Mouse (Mus musculus): Measurements from ENCODE around the gene Kif5c.

Gene Kif5c

GRCm38 (mm10) chr2:49671753-49672500, 52.8 kb downstream of the Kif5c start:
- DNase-seq (ENCODE audit: low spot score), result no peak

- no peak for DNase-seq (ENCODE audit: low spot score)
These were observed 53.4 kb downstream of the Kif5c start for GRCm38 (mm10) chr2:49672501-49672874.

DNA sequence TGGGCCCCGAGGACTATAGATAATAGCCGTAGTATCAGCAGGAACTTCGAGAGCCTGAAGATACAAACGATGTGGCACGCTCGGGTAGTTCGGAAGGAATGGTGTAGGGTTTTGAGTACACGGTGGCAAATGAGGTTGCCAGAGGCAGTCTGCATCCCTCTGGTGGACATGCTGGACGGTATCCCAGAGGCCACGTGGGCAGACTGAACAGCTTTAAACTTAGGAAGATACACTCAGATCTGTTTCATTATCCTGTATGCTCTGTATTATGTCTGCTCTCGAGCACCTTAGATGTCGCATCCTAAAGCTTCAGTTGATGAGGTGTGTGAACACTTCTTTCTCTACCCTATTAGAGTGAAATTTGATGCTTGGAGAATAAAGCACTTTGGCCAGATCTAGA, 56.9 kb downstream of the Kif5c start:
- DNase-seq (ENCODE audit: low spot score), result no peak

GRCm38 (mm10) chr2:49678386-49678785, 59.3 kb downstream of the Kif5c start:
- no peak for DNase-seq (ENCODE audit: low spot score)

GRCm38 (mm10) chr2:49679135-49679964, 60.3 kb downstream of the Kif5c start:
- no peak for DNase-seq (ENCODE audit: low spot score)

- DNase-seq (ENCODE audit: low spot score), result no peak
These were observed 63.7 kb downstream of the Kif5c start for GRCm38 (mm10) chr2:49682754-49683153.

DNA sequence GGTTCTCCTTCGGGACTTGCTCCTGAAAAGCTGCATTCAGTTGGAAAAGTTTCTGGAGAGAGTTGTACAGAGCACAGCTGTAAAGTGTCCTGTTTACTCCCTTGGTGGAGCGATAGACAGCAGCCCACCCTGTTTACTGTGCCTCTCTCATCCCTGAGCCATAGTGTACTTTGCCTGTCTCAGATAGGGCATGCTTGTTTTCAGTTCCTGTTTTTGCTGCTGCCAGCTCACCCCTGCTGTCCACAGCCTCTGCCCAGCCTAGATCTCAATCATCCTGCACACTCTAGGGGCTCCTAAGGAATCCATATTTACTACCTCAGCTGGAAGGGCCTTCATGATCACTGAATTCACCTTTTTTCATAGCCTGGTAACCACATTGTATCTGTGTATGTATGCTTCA, 65.7 kb downstream of the Kif5c start:
- DNase-seq (ENCODE audit: low spot score), result no peak

DNA sequence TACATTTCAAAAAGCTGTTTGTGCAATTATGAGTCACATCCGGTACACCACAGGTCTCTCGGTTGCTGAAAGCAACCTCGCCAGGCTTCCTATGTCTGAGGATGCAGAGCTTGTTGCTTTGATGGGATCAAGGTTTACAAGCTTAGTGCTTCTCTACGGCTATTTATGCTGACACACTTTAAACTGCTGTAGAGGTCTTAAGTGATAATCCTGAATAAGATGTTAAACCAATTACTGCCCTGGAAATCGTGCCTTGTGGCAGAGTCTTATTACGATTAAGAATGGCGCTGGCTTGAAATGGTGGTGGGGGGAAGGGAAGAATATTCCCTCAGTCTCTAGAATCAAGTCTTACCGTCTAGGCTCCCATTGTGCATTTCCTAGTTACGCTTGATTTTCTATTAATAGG, 71.3 kb downstream of the Kif5c start:
- DNase-seq (ENCODE audit: low spot score), result no peak

DNA sequence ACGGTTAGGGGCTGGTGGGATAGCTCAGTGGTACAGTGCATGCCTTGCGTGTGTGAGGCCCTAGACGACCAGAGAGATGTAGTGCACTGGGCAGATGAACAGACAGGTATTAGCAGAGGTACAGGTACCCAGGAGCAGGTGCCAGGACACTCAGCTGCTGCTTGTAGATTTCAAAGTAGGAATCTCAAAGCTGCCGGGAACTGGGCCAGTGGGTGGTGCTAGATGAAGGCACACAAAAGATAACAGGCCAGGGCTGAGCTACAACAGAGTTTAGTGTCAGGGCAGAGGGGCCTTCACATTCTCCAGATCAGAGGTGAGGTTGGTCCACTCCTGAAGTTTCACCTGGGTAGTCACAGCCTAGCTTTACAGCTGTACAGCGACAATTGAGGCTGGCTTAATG, 72.3 kb downstream of the Kif5c start:
- no peak for DNase-seq (ENCODE audit: low spot score)

DNA sequence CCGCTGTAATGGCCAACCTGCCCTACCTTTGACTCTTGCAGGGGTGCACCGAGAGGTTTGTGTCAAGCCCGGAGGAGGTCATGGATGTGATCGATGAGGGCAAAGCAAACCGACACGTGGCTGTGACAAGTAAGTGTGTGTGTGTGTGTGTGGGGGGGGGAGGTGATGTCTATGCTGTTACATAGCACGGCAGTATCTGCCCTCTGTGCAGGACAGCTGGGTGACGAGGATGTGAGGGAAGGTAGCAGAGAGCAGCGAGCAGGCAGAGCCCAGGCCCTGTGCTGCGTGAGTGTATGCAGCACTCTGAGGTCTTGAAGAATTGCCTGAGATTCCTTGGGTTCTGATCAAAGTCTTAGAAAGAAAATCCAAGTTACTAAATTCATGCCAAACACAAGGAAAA, 75.6 kb downstream of the Kif5c start:
- no peak for DNase-seq (ENCODE audit: low spot score)

- no peak for DNase-seq (ENCODE audit: low spot score)
These were observed 76.4 kb downstream of the Kif5c start for GRCm38 (mm10) chr2:49695461-49695860.

DNA sequence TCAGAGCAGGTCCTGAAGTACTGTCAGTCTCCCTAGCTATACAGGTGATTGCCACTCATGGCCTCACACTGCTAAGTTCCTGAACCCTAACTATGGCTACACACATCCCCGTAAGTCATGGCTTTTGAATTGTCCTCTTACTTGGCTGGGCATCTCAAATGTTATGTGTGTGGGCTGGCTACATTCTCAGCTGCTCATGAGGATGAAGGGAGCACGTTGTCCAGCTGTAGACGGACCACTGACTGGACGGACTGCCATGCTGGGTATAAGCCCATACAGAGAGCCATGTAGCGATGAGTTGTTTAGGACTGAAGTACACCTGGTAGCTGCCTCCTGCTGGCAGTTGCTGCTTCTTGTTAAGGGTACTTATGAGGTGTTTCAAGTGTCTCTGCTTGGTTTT, 79.8 kb downstream of the Kif5c start:
- DNase-seq (ENCODE audit: low spot score), result no peak

GRCm38 (mm10) chr2:49700176-49700971, 81.3 kb downstream of the Kif5c start:
- DNase-seq (ENCODE audit: low spot score), result no peak

GRCm38 (mm10) chr2:49710223-49710622, 91.1 kb downstream of the Kif5c start:
- no peak for DNase-seq (ENCODE audit: low spot score)

GRCm38 (mm10) chr2:49711693-49712092, 92.6 kb downstream of the Kif5c start:
- DNase-seq (ENCODE audit: low spot score), result no peak

GRCm38 (mm10) chr2:49712336-49712887, 93.3 kb downstream of the Kif5c start:
- DNase-seq (ENCODE audit: low spot score), result no peak

- no peak for DNase-seq (ENCODE audit: low spot score)
These were observed 97.4 kb downstream of the Kif5c start for GRCm38 (mm10) chr2:49716490-49716889.

- no peak for DNase-seq (ENCODE audit: low spot score)
These were observed 98.5 kb downstream of the Kif5c start for GRCm38 (mm10) chr2:49717437-49718116.

DNA sequence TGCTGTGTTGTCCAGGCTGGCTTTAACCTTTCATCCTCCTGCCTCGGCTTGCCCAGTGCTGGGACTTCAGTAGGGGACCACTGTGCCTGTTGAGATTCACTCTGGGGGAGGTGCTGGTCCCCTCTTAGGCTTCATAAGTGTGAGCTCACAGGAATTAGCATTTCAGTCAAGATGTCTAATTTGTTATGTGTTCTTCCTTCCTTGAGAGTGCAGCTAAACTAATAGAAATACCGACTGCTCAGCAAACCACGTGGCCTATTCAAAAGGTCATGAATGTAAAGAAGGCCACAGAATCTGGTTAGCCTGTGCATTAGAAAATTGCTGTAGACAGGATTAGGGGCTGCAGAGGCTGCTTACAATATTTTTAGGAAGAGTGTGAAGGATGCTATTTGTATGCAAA, 99.4 kb downstream of the Kif5c start:
- no peak for DNase-seq (ENCODE audit: low spot score)

DNA sequence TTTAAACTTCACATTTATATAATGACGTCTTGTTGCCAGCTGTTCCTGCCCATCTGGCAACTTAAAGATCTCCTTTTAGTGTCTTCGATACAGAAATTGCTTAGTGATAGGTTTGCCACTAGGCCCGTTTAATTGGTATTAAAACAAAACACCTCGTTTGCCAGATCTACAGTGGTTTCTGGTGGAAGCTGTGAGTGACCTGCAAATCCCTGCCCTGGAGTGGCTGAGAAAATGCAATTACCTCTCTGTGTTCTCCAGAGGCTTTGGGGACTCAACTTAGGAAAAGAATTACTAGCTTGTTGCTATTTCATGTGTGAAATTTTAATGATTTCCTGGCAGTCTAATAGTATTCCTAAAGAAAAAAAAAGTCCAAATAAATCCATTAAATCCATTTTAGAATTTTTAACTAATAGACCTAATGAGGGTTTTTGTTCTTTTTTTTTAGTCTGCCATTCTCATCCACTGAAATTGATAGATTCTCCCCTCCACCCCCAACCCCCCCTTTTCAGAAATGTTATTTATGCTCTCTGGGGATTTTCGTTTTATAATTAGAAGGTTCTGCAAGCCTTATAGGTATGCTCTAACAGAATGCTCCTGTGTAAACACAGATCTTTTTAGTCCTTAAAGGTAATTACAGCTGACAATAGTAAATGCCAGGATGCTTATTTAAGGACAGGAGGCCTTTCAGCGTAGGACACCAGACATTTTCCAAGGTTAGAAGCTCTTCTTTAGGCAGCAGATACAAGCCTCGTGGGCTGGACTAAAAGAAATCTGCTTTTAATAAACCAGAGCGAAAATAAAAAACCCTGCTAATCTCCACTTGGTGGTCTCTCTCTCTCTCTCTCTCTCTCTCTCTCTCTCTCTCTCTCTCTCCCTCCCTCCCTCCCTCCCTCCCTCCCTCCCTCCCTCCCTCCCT, 100.1 kb downstream of the Kif5c start:
- no peak for DNase-seq (ENCODE audit: low spot score)

DNA sequence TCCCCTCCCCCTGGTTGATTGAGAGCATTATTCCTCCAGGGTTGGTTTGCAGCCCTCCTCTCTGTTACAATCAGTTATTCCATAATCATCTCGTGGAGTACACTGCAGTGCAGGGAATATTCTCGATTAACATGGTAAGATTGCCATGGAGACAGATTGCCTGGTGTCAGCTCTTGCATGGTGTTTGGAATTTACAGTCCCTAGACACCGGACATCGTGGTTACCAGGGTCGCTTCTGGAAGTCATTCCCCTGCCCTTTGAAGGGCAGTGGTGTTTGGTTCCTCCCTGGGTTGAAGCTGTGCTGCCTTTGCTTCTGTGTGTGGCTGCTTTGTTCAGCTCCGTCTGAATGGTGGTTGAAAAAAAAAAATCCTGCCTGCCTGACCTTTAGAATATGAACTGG, 100.8 kb downstream of the Kif5c start:
- no peak for DNase-seq (ENCODE audit: low spot score)

All from ovary, postnatal 10 days (tissue).